ENCODE assay signal across 8 mouse cellular contexts in genomic region chr9:114797329-114798004, GRCm38 (mm10). TPM values are rescaled to one million over a fixed set of nuclear protein-coding genes. Genes with fewer than 3 reads are reported as not detected.
DNase-seq lines count a peak whose midpoint lies in the region; ATAC-seq and TF ChIP-seq lines count a peak whose summit lies in the region.

No protein-coding gene starts in this region.

- H3K9me3 ChIP-seq in heart, embryonic 13.5 days, result no peaks in the 10 kb centered on the region
- H3K9me3 ChIP-seq in kidney, embryonic 16.5 days (ENCODE audit: low read length), result no peaks in the 10 kb centered on the region

- peak; percentile 64 for DNase-seq in CD4-positive helper T cell, adult 2 months (ENCODE audit: low read depth, low spot score)
- DNase-seq in brain, embryonic 18.5 days (ENCODE audit: low read depth, low spot score), result peak; percentile 50
- peak; percentile 30 for DNase-seq in liver, adult 2 months (ENCODE audit: extremely low read depth, low read depth, low spot score)
- peak; percentile 84 for DNase-seq in naive thymus-derived CD4-positive, alpha-beta T cell, adult 2 months (ENCODE audit: low read depth)
- peak; percentile 77 to 90 for DNase-seq in spleen, postnatal 4 days (ENCODE audit: low spot score in 2 of 2)

- TF ChIP-seq POLR2A in liver, adult 2 months (IDR thresholded peaks at IDR 0.05; ENCODE audit: extremely low read depth, insufficient read depth, low read length), result no peak

- no peak overlapping the region for H3K27ac ChIP-seq in heart, embryonic 13.5 days (replicated peaks)
- no peak overlapping the region for H3K27ac ChIP-seq in kidney, embryonic 16.5 days (ENCODE audit: low read length)
- H3K27ac ChIP-seq in liver, adult 2 months (replicated peaks; ENCODE audit: insufficient read depth, low read depth, low read length), result no peak overlapping the region

- 51% methylated on average over 11 of the region's 11 CpGs for WGBS in heart, embryonic 13.5 days
- 59% methylated on average over 11 of the region's 11 CpGs for WGBS in kidney, embryonic 16.5 days
- WGBS in liver, adult 2 months, result 62% methylated on average over 11 of the region's 11 CpGs

- peaks cover 7% of the 10 kb centered on the region; the same call in 1 of the 2 replicates for H3K79me2 ChIP-seq in liver, adult 2 months (ENCODE audit: control insufficient read depth, insufficient read depth, low read length)

- no peak overlapping the region for H3K4me2 ChIP-seq in heart, embryonic 13.5 days
- H3K4me2 ChIP-seq in kidney, embryonic 16.5 days (replicated peaks; ENCODE audit: low read depth, low read length), result no peak overlapping the region

- H3K27me3 ChIP-seq in heart, embryonic 13.5 days (replicated peaks), result no peaks in the 10 kb centered on the region
- no peaks in the 10 kb centered on the region for H3K27me3 ChIP-seq in kidney, embryonic 16.5 days (ENCODE audit: insufficient read depth, low read length)
- H3K27me3 ChIP-seq in liver, adult 2 months (ENCODE audit: control insufficient read depth, insufficient read depth, low read length), result no peaks in the 10 kb centered on the region

- 0 out of 2 replicates have a peak overlapping the region, but pooled peaks have one; percentile 4 for H3K9ac ChIP-seq in heart, embryonic 13.5 days
- H3K9ac ChIP-seq in kidney, embryonic 16.5 days (replicated peaks; ENCODE audit: low read length), result no peak overlapping the region
- no peak overlapping the region for H3K9ac ChIP-seq in liver, adult 2 months (ENCODE audit: low read depth, low read length)

- H3K36me3 ChIP-seq in heart, embryonic 13.5 days, result no peaks in the 10 kb centered on the region
- H3K36me3 ChIP-seq in kidney, embryonic 16.5 days (ENCODE audit: insufficient read depth, low read length), result no peaks in the 10 kb centered on the region
- peaks cover 6% of the 10 kb centered on the region for H3K36me3 ChIP-seq in liver, adult 2 months (ENCODE audit: control insufficient read depth, insufficient read depth, low read length)

- peaks cover 20% of the 10 kb centered on the region for H3K4me1 ChIP-seq in heart, embryonic 13.5 days
- H3K4me1 ChIP-seq in kidney, embryonic 16.5 days (ENCODE audit: insufficient read depth, low read length), result no peaks in the 10 kb centered on the region; the same call in 1 of the 2 replicates
- H3K4me1 ChIP-seq in liver, adult 2 months (ENCODE audit: control insufficient read depth, insufficient read depth, low read length), result peaks cover 2% of the 10 kb centered on the region

- peak; percentile 95 for TF ChIP-seq CTCF in liver, adult 2 months (IDR thresholded peaks at IDR 0.05; ENCODE audit: low read depth, low read length)

- ATAC-seq in erythroid progenitor cell, adult 5-6 weeks (replicated peaks; ENCODE audit: low FRiP score, poor library complexity, severe bottlenecking), result peak; percentile 62
- ATAC-seq in heart, embryonic 13.5 days (ENCODE audit: extremely low read depth, insufficient number of reproducible peaks, low FRiP score, low TSS enrichment), result peak; percentile 31; the same call in 1 of the 2 replicates
- peak; percentile 86 for ATAC-seq in kidney, embryonic 16.5 days (ENCODE audit: low FRiP score, low TSS enrichment)

- H3K4me3 ChIP-seq in heart, embryonic 13.5 days, result no peak overlapping the region
- no peak overlapping the region for H3K4me3 ChIP-seq in kidney, embryonic 16.5 days (ENCODE audit: low read length)
- no peak overlapping the region for H3K4me3 ChIP-seq in liver, adult 2 months (ENCODE audit: insufficient read depth, low read depth, low read length)

RNA-seq across cellular contexts. Expression of gene Cmtm7, which starts 15.8 kb away (rescaled TPM):
- total RNA-seq in erythroid progenitor cell, adult 5-6 weeks (2015; ENCODE audit: low replicate concordance), result 64.1 and 71.7 TPM in 2 replicates
- 46.0 and 46.4 TPM in 2 replicates for total RNA-seq in erythroid progenitor cell, adult 5-6 weeks (2017; ENCODE audit: low replicate concordance)
- 107 and 118 TPM in 2 replicates for polyA plus RNA-seq in heart, embryonic 13.5 days (2015; fragmentation: Nextera tagmentation; extraction: Ambion mirVana)
- polyA plus RNA-seq in kidney, embryonic 16.5 days (2015; fragmentation: Nextera tagmentation; extraction: Ambion mirVana), result 111 and 117 TPM in 2 replicates
- 5.3 and 6.2 TPM in 2 replicates for total RNA-seq in liver, adult 2 months (2014; rRNA removed)
- 10.5 and 17.3 TPM in 2 replicates for polyA plus RNA-seq in liver, adult 2 months (2012; rRNA removed)

RNA-seq across cellular contexts. Expression of gene Cmtm8, which starts 46.5 kb away (rescaled TPM):
- 5.4 TPM in 1 of 2 replicates, not detected in the other for total RNA-seq in erythroid progenitor cell, adult 5-6 weeks (2015; ENCODE audit: low replicate concordance)
- total RNA-seq in erythroid progenitor cell, adult 5-6 weeks (2017; ENCODE audit: low replicate concordance), result not detected in 2 replicates
- polyA plus RNA-seq in heart, embryonic 13.5 days (2015; fragmentation: Nextera tagmentation; extraction: Ambion mirVana), result 14.3 and 16.4 TPM in 2 replicates
- polyA plus RNA-seq in kidney, embryonic 16.5 days (2015; fragmentation: Nextera tagmentation; extraction: Ambion mirVana), result 39.6 and 42.2 TPM in 2 replicates
- 77.3 and 102 TPM in 2 replicates for total RNA-seq in liver, adult 2 months (2014; rRNA removed)
- 180 and 217 TPM in 2 replicates for polyA plus RNA-seq in liver, adult 2 months (2012; rRNA removed)

Comparison
In these comparisons a context has a peak if more than half of its experiments do, and no peak if none do; other contexts are left out.
1. DNase-seq: peak in every context shown above with its lines; median percentile 84 in naive thymus-derived CD4-positive, alpha-beta T cell, adult 2 months; 84 in spleen, postnatal 4 days; 64 in CD4-positive helper T cell, adult 2 months; 50 in brain, embryonic 18.5 days; 30 in liver, adult 2 months.
2. ATAC-seq: peak in every context shown above with its lines; median percentile 86 in kidney, embryonic 16.5 days; 62 in erythroid progenitor cell, adult 5-6 weeks; 31 in heart, embryonic 13.5 days.